Mouse (Mus musculus) macrophage (primary cell): ENCODE measurements at regions not wholly inside any gene's neighbourhood (a gene's known extent, or its start where the extent isn't known, plus 50 kb on each side); places are given as distances from the start of the nearest gene placed in this dataset.

ENCODE experiments used
- H3K27ac ChIP-seq: fragments of 350-480 bp; formaldehyde crosslinking; 2 replicates; pipeline ENCODE4 v1.9.0; 2021
- H3K36me3 ChIP-seq: fragments of 350-480 bp; formaldehyde crosslinking; 2 replicates; pipeline ENCODE4 v1.9.0; 2021; ENCODE audit errors: inconsistent target
- H3K4me3 ChIP-seq: fragments of 350-480 bp; formaldehyde crosslinking; 2 replicates; pipeline ENCODE4 v1.9.0; 2021; ENCODE audit errors: inconsistent target
- H3K79me2 ChIP-seq: fragments of 350-480 bp; formaldehyde crosslinking; 2 replicates; pipeline ENCODE4 v1.9.0; 2021; ENCODE audit errors: inconsistent target
- WGBS: methylation state at CpG from one replicate; pipeline ENCODE4 v1.1.7; 2026; ENCODE audit warnings: inconsistent platforms; ENCODE audit not compliant: missing documents; 5-methylcytosine and 5-hydroxymethylcytosine counted together

DNA sequence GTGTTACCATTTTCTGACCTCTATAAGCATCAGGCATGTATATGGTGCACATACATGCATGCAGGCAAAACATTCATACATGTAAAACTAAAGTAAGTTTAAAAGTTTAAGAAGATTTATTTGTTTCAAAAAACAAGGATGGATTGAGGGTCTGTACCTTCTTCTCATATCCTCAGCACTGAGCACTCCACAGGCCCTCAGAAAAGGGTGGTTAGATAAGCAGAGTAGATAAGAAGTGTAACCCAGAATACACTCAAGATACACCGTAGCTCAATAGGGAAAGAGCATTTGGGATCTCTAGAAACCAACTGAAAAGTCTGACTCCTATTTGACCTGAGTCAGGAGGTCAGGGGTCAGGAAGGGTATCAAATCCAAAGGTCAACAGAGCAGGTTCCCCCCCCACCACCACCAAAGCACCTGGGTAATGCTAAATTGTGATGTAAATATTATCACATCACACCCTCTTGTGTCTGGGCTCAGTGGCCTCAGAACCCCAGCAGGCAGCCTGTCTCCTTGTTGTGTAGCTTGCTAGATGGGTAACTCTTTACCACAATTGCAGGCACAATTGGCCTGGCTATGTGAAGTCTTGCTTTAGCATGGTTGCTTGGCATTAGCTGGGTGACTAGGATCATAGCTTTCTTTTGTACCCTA, 72.8 kb upstream of the Zfp366 start:
- WGBS: 100% methylated on average over 1 of the region's 1 CpGs
- H3K4me3 ChIP-seq: no peak overlapping the region
- H3K79me2 ChIP-seq: no peaks in the 10 kb centered on the region
- no peak overlapping the region for H3K27ac ChIP-seq
- no peaks in the 10 kb centered on the region for H3K36me3 ChIP-seq

DNA sequence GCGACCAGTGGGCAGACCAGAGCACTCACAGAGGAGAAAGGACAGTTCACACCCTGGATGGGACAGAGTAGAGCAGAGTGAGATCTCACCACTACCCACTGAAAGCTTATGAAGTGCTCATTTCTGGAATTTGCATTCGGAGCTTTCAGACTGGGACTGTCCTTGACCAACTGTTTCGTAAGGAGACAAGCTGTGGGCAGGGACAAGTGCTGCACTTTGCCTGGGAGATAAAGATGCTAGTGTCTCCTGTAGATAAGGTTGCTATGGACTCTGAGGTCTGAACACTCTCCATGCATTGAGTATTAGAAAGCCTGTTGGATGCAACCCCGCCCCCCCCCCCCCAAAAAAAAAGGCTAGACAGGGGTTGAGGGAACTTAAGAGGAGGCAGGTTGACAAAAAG, 76.6 kb upstream of the Zfp366 start:
- 88% methylated on average over 3 of the region's 4 CpGs for WGBS
- H3K79me2 ChIP-seq: no peaks in the 10 kb centered on the region
- H3K27ac ChIP-seq: no peak overlapping the region
- H3K4me3 ChIP-seq: no peak overlapping the region
- H3K36me3 ChIP-seq: no peaks in the 10 kb centered on the region

- H3K36me3 ChIP-seq: no peaks in the 10 kb centered on the region
- H3K27ac ChIP-seq: no peak overlapping the region
- no peaks in the 10 kb centered on the region for H3K79me2 ChIP-seq
- WGBS: 63% methylated on average over 9 of the region's 9 CpGs
- H3K4me3 ChIP-seq: no peak overlapping the region
These were observed 82.4 kb upstream of the Zfp366 start for GRCm38 (mm10) chr13:99102089-99102681.

DNA sequence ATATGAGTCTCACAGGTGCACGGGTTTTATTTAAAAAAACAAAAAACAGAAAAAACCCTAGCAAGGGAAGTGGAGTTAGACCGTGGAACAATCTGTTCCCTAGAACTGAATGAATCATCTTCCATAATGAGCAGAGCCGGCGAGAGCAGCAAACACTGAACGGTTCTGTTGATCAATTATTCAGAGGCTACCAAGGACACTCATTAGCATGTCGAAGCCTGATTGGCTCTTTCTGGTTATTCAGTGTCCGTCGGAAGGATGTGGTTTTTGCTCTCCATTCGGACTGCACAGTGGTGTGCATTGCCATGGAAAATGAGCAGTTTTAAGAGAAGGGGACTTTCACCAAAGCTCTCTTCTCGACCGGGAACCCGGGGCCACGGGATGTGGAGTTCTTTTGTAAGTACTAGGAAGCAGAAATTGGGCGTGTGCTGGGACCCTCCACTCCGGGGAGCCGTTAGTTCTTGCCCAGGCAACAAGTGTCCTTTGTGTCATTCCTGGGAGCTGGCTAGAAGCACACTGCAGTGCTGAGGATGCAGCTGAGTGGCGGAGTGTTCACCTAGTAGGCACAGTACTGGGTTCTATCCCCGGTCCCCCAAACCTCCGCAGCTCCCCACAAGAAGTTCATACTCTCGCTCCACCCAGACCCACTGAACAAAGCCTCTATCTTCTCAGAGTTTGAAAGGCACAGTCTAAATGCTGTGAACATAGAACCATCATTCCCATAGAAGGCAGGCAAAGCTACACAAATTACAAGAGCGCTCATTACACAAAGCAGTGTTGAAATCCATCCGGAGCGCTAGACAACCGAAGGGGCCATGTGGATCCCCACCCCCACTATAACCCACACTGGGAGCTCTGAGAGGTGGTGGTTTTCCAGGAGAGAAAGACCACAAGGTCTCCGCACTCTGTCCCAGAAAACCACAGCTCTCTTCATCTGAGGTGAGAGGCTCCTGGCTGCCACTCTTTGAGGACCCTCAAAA, 83.9 kb upstream of the Zfp366 start:
- peak overlapping the region; percentile 12 for H3K4me3 ChIP-seq
- peak overlapping the region; percentile 49 for H3K27ac ChIP-seq
- H3K79me2 ChIP-seq: no peaks in the 10 kb centered on the region
- no peaks in the 10 kb centered on the region for H3K36me3 ChIP-seq
- WGBS: 24% methylated on average over 25 of the region's 25 CpGs

GRCm38 (mm10) chr13:99099794-99100429, 84.7 kb upstream of the Zfp366 start:
- Histone ChIP-seq H3K27ac (peak overlapping the region; percentile 49), H3K4me3 (peak overlapping the region; percentile 12; the same call in 1 of the 2 replicates), H3K79me2 (no peaks in the 10 kb centered on the region), H3K36me3 (no peaks in the 10 kb centered on the region)
- WGBS: 31% methylated on average over 6 of the region's 6 CpGs

- WGBS: 94% methylated on average over 7 of the region's 7 CpGs
These were observed 85.4 kb upstream of the Zfp366 start for GRCm38 (mm10) chr13:99099226-99099625.

DNA sequence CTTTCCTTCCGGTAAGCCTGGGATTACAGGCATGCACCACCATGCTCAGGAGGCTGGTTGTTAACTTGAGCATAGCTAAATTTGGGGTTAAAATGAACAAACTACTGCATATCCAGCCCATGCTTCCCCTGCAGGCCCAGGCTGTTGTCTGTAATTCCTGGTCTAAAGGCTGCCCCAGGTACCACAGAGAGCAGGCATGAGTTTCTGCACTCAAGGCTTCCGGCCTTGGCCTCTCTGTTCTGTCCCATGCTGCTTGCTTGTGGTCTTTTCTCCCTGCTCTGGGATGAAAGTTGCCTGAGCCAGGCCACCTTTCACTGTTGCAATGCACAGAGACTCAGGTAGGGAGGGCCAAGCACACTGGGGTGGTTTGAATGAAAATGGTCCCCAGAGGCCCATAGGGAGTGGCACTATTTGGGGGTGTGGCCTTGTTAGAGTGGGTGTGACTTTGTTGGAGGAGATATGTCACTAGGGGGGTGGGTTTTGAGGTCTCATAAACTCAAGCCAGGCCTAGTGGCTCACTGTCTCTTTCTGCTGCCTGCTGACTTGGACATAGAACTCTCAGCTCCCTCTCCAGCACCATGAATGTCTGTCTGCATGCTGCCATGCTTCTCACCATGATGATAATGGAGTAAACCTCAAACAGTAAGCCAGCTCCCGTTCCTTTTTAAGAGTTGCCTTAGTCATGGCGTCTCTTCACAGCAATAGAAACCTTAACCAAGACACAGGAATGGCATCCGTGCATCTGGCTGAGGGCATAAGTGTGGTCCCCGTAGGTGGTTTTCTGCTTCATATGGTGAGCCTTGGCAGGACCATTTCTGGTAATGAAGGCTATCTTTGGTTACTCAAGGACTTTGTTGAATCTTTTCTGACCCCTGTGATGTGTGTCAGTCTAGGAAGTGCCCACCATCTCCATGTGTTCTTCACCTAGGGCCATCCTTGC, 86.7 kb upstream of the Zfp366 start:
- no peak overlapping the region for H3K27ac ChIP-seq
- WGBS: 93% methylated on average over 6 of the region's 6 CpGs
- H3K36me3 ChIP-seq: no peaks in the 10 kb centered on the region
- no peaks in the 10 kb centered on the region for H3K79me2 ChIP-seq
- no peak overlapping the region for H3K4me3 ChIP-seq

More at GRCm38 (mm10) chr13:99099226-99099625, 85.4 kb upstream of the Zfp366 start:
- no peak overlapping the region for H3K27ac ChIP-seq
- H3K4me3 ChIP-seq: no peak overlapping the region
- no peaks in the 10 kb centered on the region for H3K79me2 ChIP-seq
- no peaks in the 10 kb centered on the region for H3K36me3 ChIP-seq

GRCm38 (mm10) chr13:99096837-99097236, 87.8 kb upstream of the Zfp366 start:
- H3K27ac ChIP-seq: no peak overlapping the region
- H3K79me2 ChIP-seq: no peaks in the 10 kb centered on the region
- no peaks in the 10 kb centered on the region for H3K36me3 ChIP-seq
- WGBS: 94% methylated on average over 5 of the region's 6 CpGs
- H3K4me3 ChIP-seq: no peak overlapping the region

DNA sequence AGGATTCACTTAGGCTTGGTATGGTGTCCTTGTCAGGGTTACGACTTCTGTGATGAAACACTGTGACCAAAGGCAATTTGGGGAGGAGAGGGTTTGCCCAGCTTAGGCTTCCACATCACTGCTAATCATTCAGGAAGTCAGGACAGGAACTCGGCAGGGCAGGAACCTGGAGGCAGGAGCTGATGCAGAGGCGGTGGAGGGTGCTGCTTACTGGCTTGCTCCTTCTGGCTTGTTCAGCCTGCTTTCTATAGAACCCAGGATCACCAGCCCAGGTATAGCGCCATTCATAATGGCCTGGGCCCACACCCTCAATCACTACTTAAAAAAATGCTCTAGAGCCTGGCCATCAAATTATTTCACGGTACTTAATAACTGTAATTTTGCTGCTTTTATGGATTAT, 89.6 kb upstream of the Zfp366 start:
- 94% methylated on average over 5 of the region's 5 CpGs for WGBS

DNA sequence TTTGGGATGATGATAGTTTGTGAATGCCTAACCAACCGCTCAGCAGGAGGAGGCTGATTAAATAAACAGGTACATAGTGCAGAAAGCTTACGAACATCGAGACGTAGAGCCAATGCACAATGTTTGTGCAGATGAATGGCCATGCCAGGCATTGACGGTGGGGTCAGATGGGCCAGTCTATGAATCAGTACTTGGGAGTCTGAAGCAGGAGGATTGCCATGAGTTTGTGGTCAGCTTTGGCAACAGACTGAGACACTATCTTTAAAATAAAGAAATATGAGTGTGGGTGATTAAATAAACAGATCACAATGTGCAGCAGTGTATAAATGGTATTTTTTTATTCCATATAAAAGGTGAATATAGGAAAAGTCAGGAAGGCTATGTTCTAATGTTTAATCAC, 90.4 kb upstream of the Zfp366 start:
- Histone ChIP-seq H3K4me3 (no peak overlapping the region), H3K36me3 (no peaks in the 10 kb centered on the region), H3K79me2 (no peaks in the 10 kb centered on the region), H3K27ac (no peak overlapping the region)
- WGBS: 93% methylated on average over 5 of the region's 5 CpGs

More for the DNA sequence above, 89.6 kb upstream of the Zfp366 start:
- no peaks in the 10 kb centered on the region for H3K79me2 ChIP-seq
- H3K4me3 ChIP-seq: no peak overlapping the region
- no peak overlapping the region for H3K27ac ChIP-seq
- H3K36me3 ChIP-seq: no peaks in the 10 kb centered on the region

DNA sequence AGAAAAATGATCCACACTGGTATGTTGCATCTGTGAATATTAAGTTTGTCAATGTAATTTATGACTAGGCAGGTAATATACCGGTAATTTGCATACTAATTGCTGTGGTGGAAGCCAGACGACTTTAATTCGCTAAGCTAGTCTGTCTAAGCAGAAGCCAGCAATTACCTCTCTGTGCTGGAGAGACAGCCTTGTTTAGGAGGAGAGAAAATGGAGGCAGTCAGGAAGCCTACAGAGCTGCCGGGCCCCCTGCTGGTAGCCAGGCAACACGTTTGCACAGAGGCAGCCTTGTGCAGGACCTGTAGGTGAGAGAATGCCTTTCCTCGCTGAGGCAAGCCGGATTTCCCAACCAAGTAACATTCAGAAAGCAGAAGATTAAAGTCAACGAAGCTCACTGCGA, 91.4 kb upstream of the Zfp366 start:
- H3K27ac ChIP-seq: no peak overlapping the region
- no peaks in the 10 kb centered on the region for H3K36me3 ChIP-seq
- 6% methylated on average over 9 of the region's 9 CpGs for WGBS
- H3K79me2 ChIP-seq: no peaks in the 10 kb centered on the region
- no peak overlapping the region for H3K4me3 ChIP-seq

DNA sequence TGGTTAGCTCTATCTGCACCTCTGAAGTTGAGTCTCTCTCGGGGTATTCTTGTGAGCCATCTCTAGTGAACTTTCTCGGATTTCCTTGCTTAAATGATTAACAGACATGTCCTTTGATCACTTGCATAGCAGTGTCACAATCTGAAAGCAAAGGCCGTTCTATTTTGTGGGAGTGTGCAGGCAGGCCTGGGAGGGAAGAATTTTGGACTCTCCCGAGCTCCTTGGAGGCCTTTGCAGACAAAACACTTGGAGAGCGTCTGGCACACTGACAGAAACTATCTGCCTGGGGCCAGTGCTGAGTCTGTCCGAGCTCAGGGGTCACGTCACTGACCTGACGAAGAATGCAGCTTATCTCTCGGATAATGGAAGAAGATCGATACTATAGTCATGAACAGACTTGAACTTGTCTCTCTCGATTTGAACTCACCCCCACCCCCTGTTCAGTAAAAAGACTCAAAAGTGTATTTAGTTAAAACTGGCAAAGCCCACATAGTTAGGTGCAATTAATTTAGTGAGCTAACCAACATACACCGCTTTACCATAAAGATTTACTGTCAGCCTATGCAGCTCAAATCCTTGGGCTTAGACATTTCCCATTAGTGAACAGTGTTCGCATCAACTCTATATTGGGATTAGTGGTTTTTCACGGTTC, 92.2 kb upstream of the Zfp366 start:
- no peak overlapping the region for H3K4me3 ChIP-seq
- no peaks in the 10 kb centered on the region for H3K79me2 ChIP-seq
- no peak overlapping the region for H3K27ac ChIP-seq
- H3K36me3 ChIP-seq: no peaks in the 10 kb centered on the region
- WGBS: 91% methylated on average over 14 of the region's 14 CpGs

- WGBS: 87% methylated on average over 7 of the region's 7 CpGs
- H3K4me3 ChIP-seq: no peak overlapping the region
- H3K27ac ChIP-seq: no peak overlapping the region
- no peaks in the 10 kb centered on the region for H3K36me3 ChIP-seq
- H3K79me2 ChIP-seq: no peaks in the 10 kb centered on the region
These were observed 92.9 kb upstream of the Zfp366 start for GRCm38 (mm10) chr13:99091562-99092278.
